Mouse (Mus musculus) spleen, adult 2 months (tissue): ENCODE measurements around the gene Kcnd3. TPM values are rescaled to one million over a fixed set of nuclear protein-coding genes. Genes with fewer than 3 reads are reported as not detected.

Experiments used
- DNase-seq, 2 experiments: peaks; one replicate each; pipeline versions ENCODE4 v3.0.0 to v3.0.0-alpha.2; 2012 to 2021; ENCODE audit warnings: low spot score in 2 of 2, low read depth in 1 of 2
- H3K27ac ChIP-seq: fragments of 200-500 bp; 2 replicates; pipeline ENCODE4 v1.5.1; 2012; ENCODE audit warnings: low read length, inconsistent platforms; ENCODE audit not compliant: insufficient read depth
- H3K27me3 ChIP-seq: fragments of 200-500 bp; 2 replicates; pipeline ENCODE4 v1.6.1; 2012; ENCODE audit warnings: mild to moderate bottlenecking, moderate library complexity, low read length, inconsistent platforms; ENCODE audit not compliant: control insufficient read depth, insufficient read depth
- H3K36me3 ChIP-seq: fragments of 200-500 bp; 2 replicates; pipeline ENCODE4 v1.6.1; 2012; ENCODE audit warnings: mild to moderate bottlenecking, low read length, inconsistent platforms; ENCODE audit not compliant: control insufficient read depth, insufficient read depth
- H3K4me1 ChIP-seq: fragments of 200-500 bp; 2 replicates; pipeline ENCODE4 v1.6.1; 2011; ENCODE audit warnings: inconsistent platforms; ENCODE audit not compliant: control insufficient read depth, insufficient read depth, insufficient read length
- H3K4me3 ChIP-seq: fragments of 200-500 bp; 2 replicates; pipeline ENCODE4 v1.5.1; 2011; ENCODE audit warnings: mild to moderate bottlenecking, inconsistent platforms; ENCODE audit not compliant: insufficient read depth, insufficient read length; ENCODE audit errors: extremely low read depth
- CTCF ChIP-seq: fragments of 200-500 bp; IDR thresholded peaks from 2 replicates; pipeline ENCODE4 v1.5.1; 2011; ENCODE audit warnings: mild to moderate bottlenecking, inconsistent platforms; ENCODE audit not compliant: insufficient read depth, insufficient read length, insufficient replicate concordance; ENCODE audit errors: extremely low read depth
- POLR2A ChIP-seq: fragments of 200-500 bp; IDR thresholded peaks from 2 replicates; pipeline ENCODE4 v1.6.1; 2011; ENCODE audit warnings: low read depth, low read length, inconsistent platforms
- WGBS: fragments of 180-500 bp; shearing (Covaris S2); methylation state at CpG from one replicate; pipeline ENCODE4 v1.1.7; 2018; 5-methylcytosine and 5-hydroxymethylcytosine counted together
- polyA plus RNA-seq: library from polyadenylated mRNA; depleted of rRNA; stranded (reverse); fragments of >200 nt; gene quantifications from 2 replicates; pipeline ENCODE4 v1.2.3, GENCODE M21; 2012

Gene Kcnd3
- polyA plus RNA-seq, 1 experiment: 2.5 TPM

- H3K4me1 ChIP-seq: no peaks in the 10 kb centered on the region
- WGBS: 90% methylated on average over 8 of the region's 8 CpGs
- H3K27me3 ChIP-seq: no peaks in the 10 kb centered on the region
- no peak for DNase-seq
- H3K4me3 ChIP-seq: no peak overlapping the region
- no peak for TF ChIP-seq POLR2A
- TF ChIP-seq CTCF: no peak
- H3K36me3 ChIP-seq: no peaks in the 10 kb centered on the region
- no peak overlapping the region for H3K27ac ChIP-seq
Measured at GRCm38 (mm10) chr3:105566973-105567372, 114.8 kb downstream of the Kcnd3 start.

GRCm38 (mm10) chr3:105567472-105567871, 115.3 kb downstream of the Kcnd3 start:
- Histone ChIP-seq H3K4me3 (no peak overlapping the region), H3K27ac (no peak overlapping the region), H3K27me3 (no peaks in the 10 kb centered on the region), H3K4me1 (no peaks in the 10 kb centered on the region), H3K36me3 (no peaks in the 10 kb centered on the region)
- DNase-seq: no peak
- no peak for TF ChIP-seq POLR2A
- no peak for TF ChIP-seq CTCF
- 65% methylated on average over 4 of the region's 4 CpGs for WGBS

GRCm38 (mm10) chr3:105568403-105568802, 116.3 kb downstream of the Kcnd3 start:
- Histone ChIP-seq H3K27me3 (no peaks in the 10 kb centered on the region), H3K36me3 (no peaks in the 10 kb centered on the region), H3K4me1 (no peaks in the 10 kb centered on the region), H3K4me3 (no peak overlapping the region), H3K27ac (no peak overlapping the region)
- no peak for DNase-seq
- WGBS: 86% methylated on average over 8 of the region's 8 CpGs
- TF ChIP-seq POLR2A (no peak), CTCF (no peak)

GRCm38 (mm10) chr3:105568851-105569250, 116.7 kb downstream of the Kcnd3 start:
- H3K4me1 ChIP-seq: no peaks in the 10 kb centered on the region
- no peak for DNase-seq
- no peak overlapping the region for H3K4me3 ChIP-seq
- no peak for TF ChIP-seq POLR2A
- TF ChIP-seq CTCF: no peak
- no peaks in the 10 kb centered on the region for H3K36me3 ChIP-seq
- H3K27me3 ChIP-seq: no peaks in the 10 kb centered on the region
- H3K27ac ChIP-seq: no peak overlapping the region
- WGBS: 81% methylated on average over 9 of the region's 9 CpGs

- Histone ChIP-seq H3K4me1 (no peaks in the 10 kb centered on the region), H3K27ac (no peak overlapping the region), H3K4me3 (no peak overlapping the region), H3K36me3 (no peaks in the 10 kb centered on the region), H3K27me3 (no peaks in the 10 kb centered on the region)
- no peak for DNase-seq
- WGBS: 73% methylated on average over 6 of the region's 6 CpGs
- TF ChIP-seq CTCF: no peak
- TF ChIP-seq POLR2A: no peak
Measured at GRCm38 (mm10) chr3:105569310-105569752, 117.2 kb downstream of the Kcnd3 start.

GRCm38 (mm10) chr3:105569950-105570349, 117.8 kb downstream of the Kcnd3 start:
- no peaks in the 10 kb centered on the region for H3K27me3 ChIP-seq
- no peak overlapping the region for H3K4me3 ChIP-seq
- H3K27ac ChIP-seq: no peak overlapping the region
- WGBS: 83% methylated on average over 9 of the region's 9 CpGs
- no peak for DNase-seq
- no peaks in the 10 kb centered on the region for H3K4me1 ChIP-seq
- TF ChIP-seq POLR2A: no peak
- TF ChIP-seq CTCF: no peak
- H3K36me3 ChIP-seq: no peaks in the 10 kb centered on the region

GRCm38 (mm10) chr3:105570818-105571217, 118.7 kb downstream of the Kcnd3 start:
- no peak for DNase-seq
- WGBS: 60% methylated on average over 3 of the region's 3 CpGs
- H3K36me3 ChIP-seq: no peaks in the 10 kb centered on the region
- H3K27ac ChIP-seq: no peak overlapping the region
- no peaks in the 10 kb centered on the region for H3K27me3 ChIP-seq
- TF ChIP-seq POLR2A (no peak), CTCF (no peak)
- H3K4me1 ChIP-seq: no peaks in the 10 kb centered on the region
- no peak overlapping the region for H3K4me3 ChIP-seq
